Mouse (Mus musculus) ES-Bruce4 (cell line): ENCODE measurements around the gene Snap25.

Source experiments
- CTCF ChIP-seq: IDR thresholded peaks from one replicate; pipeline ENCODE4 v1.8.1; 2011; ENCODE audit warnings: low read depth, low read length
- EP300 ChIP-seq: IDR thresholded peaks from 2 replicates; pipeline ENCODE4 v1.6.1; 2011; ENCODE audit warnings: low read depth, low read length; ENCODE audit not compliant: insufficient read depth

DNA sequence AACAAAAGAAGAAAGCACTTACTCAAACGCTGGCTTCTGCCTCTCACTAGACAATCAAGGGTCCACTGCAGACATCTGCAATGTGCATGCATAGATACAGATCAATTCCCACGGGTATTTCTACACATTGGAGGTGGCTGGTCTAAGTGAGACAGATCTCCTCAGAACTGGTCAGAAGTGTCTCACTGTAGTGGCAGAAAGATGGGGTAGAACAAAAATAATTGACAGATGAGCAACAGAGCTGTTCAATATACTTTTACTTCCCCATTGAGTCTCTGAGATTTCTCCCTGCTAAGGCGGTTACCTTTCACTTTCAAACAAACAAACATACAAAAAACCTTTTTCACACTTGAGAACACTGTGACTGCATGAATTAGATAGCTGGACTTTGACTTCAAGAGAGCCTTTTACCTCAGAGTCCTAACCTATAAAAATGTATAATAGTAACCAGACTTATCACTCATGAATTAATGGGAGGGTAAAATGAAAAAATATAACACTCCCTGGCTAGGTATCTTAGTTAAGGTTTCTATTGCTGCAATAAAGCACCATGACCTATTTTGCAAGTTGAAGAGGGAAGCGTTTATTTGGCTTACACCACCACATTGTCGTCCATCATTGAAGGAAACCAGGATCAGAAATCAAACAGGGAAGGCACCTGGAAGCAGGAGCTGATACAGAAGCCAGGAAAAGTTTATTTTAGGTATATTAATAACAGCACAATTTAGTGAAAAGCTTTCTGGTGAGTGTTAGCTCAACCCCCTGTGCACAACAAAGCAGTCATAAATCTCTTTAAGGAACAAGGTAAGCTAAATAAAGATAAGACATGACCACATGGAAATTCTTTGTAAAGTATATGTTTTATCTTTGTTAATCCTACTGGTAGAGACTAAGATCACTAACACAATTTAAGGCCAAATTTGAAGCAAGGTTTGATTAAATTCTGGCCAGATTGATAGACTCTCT, 110.8 kb downstream of the Snap25 start:
- TF ChIP-seq CTCF: no peak
- no peak for TF ChIP-seq EP300
